Mouse (Mus musculus) heart, postnatal 0 days (tissue): ENCODE results near the gene Rbms3.

Source experiments
- CTCF ChIP-seq: IDR thresholded peaks from 2 replicates; pipeline ENCODE4 v1.5.1; 2016; ENCODE audit warnings: antibody characterized with exemption, control low read depth, low read depth
- EP300 ChIP-seq: IDR thresholded peaks from 2 replicates; pipeline ENCODE4 v1.6.1; 2016; ENCODE audit warnings: antibody characterized with exemption, low read depth

DNA sequence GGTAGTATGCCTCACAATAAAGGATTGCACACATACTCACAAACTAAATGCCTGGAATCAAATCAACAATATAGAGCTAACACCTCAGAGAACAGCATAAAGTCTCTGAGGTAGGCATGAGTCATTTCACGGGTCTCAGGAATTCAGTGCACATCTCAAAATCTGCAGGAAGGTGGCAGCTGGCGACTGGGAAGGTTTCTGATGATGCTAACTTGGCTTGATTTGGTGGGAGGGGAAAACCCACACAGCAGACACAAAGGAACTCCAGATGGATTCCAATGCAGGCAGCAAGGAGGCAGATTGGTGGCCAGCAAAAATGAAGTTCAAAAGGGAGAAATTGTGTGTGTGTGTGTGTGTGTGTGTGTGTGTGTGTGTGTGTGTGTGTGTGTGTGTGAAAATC is 193.9 kb downstream of the Rbms3 start:
- TF ChIP-seq CTCF: no peak
- no peak for TF ChIP-seq EP300
